Mouse (Mus musculus) ES-Bruce4 (cell line): ENCODE results near the gene Thumpd2. TPM values are rescaled to one million over a fixed set of nuclear protein-coding genes. Genes with fewer than 3 reads are reported as not detected.

Experiments used
- H3K27ac ChIP-seq: 2 replicates; pipeline ENCODE4 v1.5.1; 2012; ENCODE audit warnings: low read length, inconsistent platforms; ENCODE audit not compliant: insufficient read depth
- H3K27me3 ChIP-seq: 2 replicates; pipeline ENCODE4 v1.6.1; 2012; ENCODE audit warnings: mild to moderate bottlenecking, low read length, inconsistent platforms; ENCODE audit not compliant: control insufficient read depth, poor library complexity, insufficient read depth, severe bottlenecking
- H3K36me3 ChIP-seq: 2 replicates; pipeline ENCODE4 v1.6.1; 2012; ENCODE audit warnings: inconsistent platforms, mild to moderate bottlenecking, low read length, moderate library complexity; ENCODE audit not compliant: control insufficient read depth, poor library complexity, insufficient read depth, severe bottlenecking
- H3K4me1 ChIP-seq: one replicate; pipeline ENCODE4 v1.8.1; 2011; ENCODE audit warnings: low read length; ENCODE audit not compliant: control insufficient read depth, insufficient read depth
- H3K4me3 ChIP-seq: 2 replicates; pipeline ENCODE4 v1.5.1; 2011; ENCODE audit warnings: low read depth, mild to moderate bottlenecking, low read length
- H3K9ac ChIP-seq: 2 replicates; pipeline ENCODE4 v1.6.1; 2012; ENCODE audit warnings: low read depth, mild to moderate bottlenecking, inconsistent platforms; ENCODE audit not compliant: poor library complexity, severe bottlenecking
- H3K9me3 ChIP-seq: replicated peaks from 2 replicates; pipeline ENCODE4 v1.6.1; 2012; ENCODE audit warnings: mild to moderate bottlenecking, low read length, inconsistent platforms; ENCODE audit not compliant: control insufficient read depth, poor library complexity, insufficient read depth, severe bottlenecking
- CTCF ChIP-seq: IDR thresholded peaks from one replicate; pipeline ENCODE4 v1.8.1; 2011; ENCODE audit warnings: low read depth, low read length
- EP300 ChIP-seq: IDR thresholded peaks from 2 replicates; pipeline ENCODE4 v1.6.1; 2011; ENCODE audit warnings: low read depth, low read length; ENCODE audit not compliant: insufficient read depth
- POLR2A ChIP-seq: IDR thresholded peaks from one replicate; pipeline ENCODE4 v1.8.1; 2011; ENCODE audit warnings: low read length; ENCODE audit not compliant: insufficient read depth
- polyA plus RNA-seq: library from polyadenylated mRNA; stranded (reverse); fragments of >200 nt; gene quantifications from 2 replicates; pipeline ENCODE4 v1.2.4, GENCODE M21; 2011; ENCODE audit warnings: low read depth; ENCODE audit not compliant: missing spikeins, insufficient read depth, insufficient read length

The Thumpd2 gene
- 11.1 and 12.2 TPM in 2 replicates for polyA plus RNA-seq

- TF ChIP-seq CTCF (peak; percentile 83), POLR2A (no peak), EP300 (no peak)
- no peak within 1 kb of the TSS for H3K27ac ChIP-seq
- 0 out of 2 replicates have a peak, but pooled peaks cover 2% of the 10 kb centered on the region for H3K36me3 ChIP-seq
- H3K4me3 ChIP-seq, result peak within 1 kb of the TSS; percentile 92
- peak within 1 kb of the TSS; percentile 92 for H3K9ac ChIP-seq
- no peaks in the 10 kb centered on the region for H3K4me1 ChIP-seq
- peaks cover 25% of the 10 kb centered on the region for H3K9me3 ChIP-seq
- H3K27me3 ChIP-seq, result no peaks in the 10 kb centered on the region
Measured at GRCm38 (mm10) chr17:81064979-81065311, at the start of gene Thumpd2. Gene Thumpd2 (minus strand): TSS chr17:81065082.

GRCm38 (mm10) chr17:81104237-81104636 lies 39.4 kb upstream of the Thumpd2 start:
- H3K27ac ChIP-seq, result no peak overlapping the region
- no peaks in the 10 kb centered on the region for H3K9me3 ChIP-seq
- H3K27me3 ChIP-seq, result no peaks in the 10 kb centered on the region; the same call in 1 of the 2 replicates
- no peaks in the 10 kb centered on the region for H3K4me1 ChIP-seq
- H3K4me3 ChIP-seq, result no peak overlapping the region
- TF ChIP-seq EP300, result no peak
- TF ChIP-seq CTCF, result no peak
- no peak for TF ChIP-seq POLR2A
- H3K9ac ChIP-seq, result no peak overlapping the region
- H3K36me3 ChIP-seq, result no peaks in the 10 kb centered on the region

- no peaks in the 10 kb centered on the region for H3K36me3 ChIP-seq
- H3K9me3 ChIP-seq, result no peaks in the 10 kb centered on the region
- H3K27ac ChIP-seq, result no peak overlapping the region
- TF ChIP-seq CTCF (no peak), POLR2A (no peak), EP300 (no peak)
- H3K27me3 ChIP-seq, result no peaks in the 10 kb centered on the region; the same call in 1 of the 2 replicates
- H3K4me1 ChIP-seq, result no peaks in the 10 kb centered on the region
- no peak overlapping the region for H3K4me3 ChIP-seq
- no peak overlapping the region for H3K9ac ChIP-seq
Measured at GRCm38 (mm10) chr17:81102866-81103265, 38.0 kb upstream of the Thumpd2 start.

GRCm38 (mm10) chr17:81098444-81098843 lies 33.6 kb upstream of the Thumpd2 start:
- no peaks in the 10 kb centered on the region for H3K4me1 ChIP-seq
- H3K27ac ChIP-seq, result no peak overlapping the region
- no peaks in the 10 kb centered on the region for H3K9me3 ChIP-seq
- H3K36me3 ChIP-seq, result no peaks in the 10 kb centered on the region
- TF ChIP-seq EP300 (no peak), POLR2A (no peak), CTCF (no peak)
- H3K9ac ChIP-seq, result no peak overlapping the region
- no peak overlapping the region for H3K4me3 ChIP-seq
- no peaks in the 10 kb centered on the region; the same call in 1 of the 2 replicates for H3K27me3 ChIP-seq

- Histone ChIP-seq H3K4me1 (no peaks in the 10 kb centered on the region), H3K9ac (no peak overlapping the region), H3K4me3 (no peak overlapping the region), H3K36me3 (no peaks in the 10 kb centered on the region), H3K27ac (no peak overlapping the region), H3K27me3 (no peaks in the 10 kb centered on the region; the same call in 1 of the 2 replicates), H3K9me3 (no peaks in the 10 kb centered on the region)
- TF ChIP-seq EP300, result no peak
Measured at GRCm38 (mm10) chr17:81096490-81096889, 31.6 kb upstream of the Thumpd2 start.

GRCm38 (mm10) chr17:81092794-81093193 lies 27.9 kb upstream of the Thumpd2 start:
- Histone ChIP-seq H3K27ac (no peak overlapping the region), H3K36me3 (no peaks in the 10 kb centered on the region), H3K27me3 (no peaks in the 10 kb centered on the region), H3K4me3 (no peak overlapping the region), H3K4me1 (no peaks in the 10 kb centered on the region), H3K9me3 (no peaks in the 10 kb centered on the region), H3K9ac (no peak overlapping the region)
- TF ChIP-seq EP300 (no peak), CTCF (no peak), POLR2A (no peak)
